Mouse (Mus musculus) embryonic facial prominence, embryonic 10.5 days (tissue): ENCODE measurements around the gene Cfap61. TPM values are rescaled to one million over a fixed set of nuclear protein-coding genes. Genes with fewer than 3 reads are reported as not detected.

Experiments
- DNase-seq: peaks from one replicate; pipeline ENCODE4 v3.0.0-alpha.2; 2017; ENCODE audit warnings: low spot score
- H3K27ac ChIP-seq: fragments of 300-500 bp; sonication (generic); replicated peaks from 2 replicates; pipeline ENCODE4 v1.5.1; 2016; ENCODE audit warnings: mild to moderate bottlenecking
- H3K27me3 ChIP-seq: fragments of 300-500 bp; sonication (generic); replicated peaks from 2 replicates; pipeline ENCODE4 v1.6.1; 2016; ENCODE audit warnings: low read depth, mild to moderate bottlenecking; ENCODE audit not compliant: poor library complexity, severe bottlenecking
- H3K36me3 ChIP-seq: fragments of 300-500 bp; sonication (generic); replicated peaks from 2 replicates; pipeline ENCODE4 v1.6.1; 2016; ENCODE audit warnings: mild to moderate bottlenecking, moderate library complexity
- H3K4me1 ChIP-seq: fragments of 300-500 bp; sonication (generic); 2 replicates; pipeline ENCODE4 v1.6.1; 2016
- H3K4me3 ChIP-seq: fragments of 300-500 bp; sonication (generic); 2 replicates; pipeline ENCODE4 v1.5.1; 2016; ENCODE audit warnings: mild to moderate bottlenecking, moderate library complexity
- H3K9me3 ChIP-seq: fragments of 300-500 bp; sonication (generic); 2 replicates; pipeline ENCODE4 v1.6.1; 2016; ENCODE audit warnings: mild to moderate bottlenecking
- WGBS: fragments of 180-500 bp; shearing (Covaris S2); methylation state at CpG from one replicate; pipeline ENCODE4 v1.1.7; 2016; 5-methylcytosine and 5-hydroxymethylcytosine counted together
- polyA plus RNA-seq: library from polyadenylated mRNA; unstranded; fragments of >200 nt; fragmentation: Nextera tagmentation; extraction: Ambion mirVana; gene quantifications from 2 replicates; pipeline ENCODE4 v1.2.1, GENCODE M21; 2016

The Cfap61 gene
- polyA plus RNA-seq, 1 experiment from 2014 or later = 0.93 TPM

- H3K36me3 ChIP-seq = no peaks in the 10 kb centered on the region
- no peak overlapping the region for H3K27ac ChIP-seq
- no peak for DNase-seq
- no peak overlapping the region for H3K4me3 ChIP-seq
- 16% methylated on average over 14 of the region's 14 CpGs for WGBS
- H3K9me3 ChIP-seq = no peaks in the 10 kb centered on the region
- H3K4me1 ChIP-seq = peaks cover 47% of the 10 kb centered on the region
- peaks cover 85% of the 10 kb centered on the region for H3K27me3 ChIP-seq
Observed at GRCm38 (mm10) chr2:146216111-146217064, 281.8 kb downstream of the Cfap61 start.

DNA sequence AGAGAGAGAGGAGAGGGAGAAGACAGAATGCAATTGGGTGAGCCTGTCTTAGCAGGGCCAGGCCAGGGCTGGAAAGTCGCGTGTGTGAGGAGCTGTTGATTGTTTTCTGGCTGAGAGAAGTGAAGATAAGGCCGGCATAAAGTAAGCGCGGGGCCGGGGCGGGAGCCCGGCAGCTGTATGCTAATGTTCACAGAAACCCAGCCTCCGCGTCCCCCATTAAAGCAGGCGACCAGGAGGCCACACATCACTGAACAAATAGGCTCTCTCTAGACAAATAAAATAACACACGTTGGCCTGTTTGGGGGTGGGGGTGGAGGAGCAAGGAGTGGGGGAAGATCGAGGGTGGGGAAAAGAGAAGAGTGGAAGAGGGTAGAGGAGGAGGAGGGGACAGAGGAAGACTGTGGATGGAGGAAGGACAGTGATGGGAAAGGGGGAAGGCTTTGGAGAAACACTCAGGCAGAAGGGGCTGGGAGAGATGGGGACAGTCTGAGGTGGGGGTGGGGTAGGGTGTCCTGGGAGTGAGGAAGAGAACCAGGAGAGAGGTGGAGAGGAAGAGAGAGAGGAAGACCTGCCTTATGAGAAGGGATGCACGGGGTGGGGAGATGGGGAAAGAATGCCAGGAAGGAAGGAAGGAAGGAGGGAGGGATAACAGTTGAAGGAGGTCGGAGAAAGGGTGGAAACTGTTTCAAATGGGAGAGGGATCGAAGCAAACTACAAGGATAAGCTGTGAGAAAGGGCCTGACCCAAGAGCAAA, 282.8 kb downstream of the Cfap61 start:
- Histone ChIP-seq H3K36me3 (no peaks in the 10 kb centered on the region), H3K4me3 (peak overlapping the region; percentile 52), H3K27me3 (peaks cover 92% of the 10 kb centered on the region), H3K9me3 (no peaks in the 10 kb centered on the region), H3K4me1 (peaks cover 56% of the 10 kb centered on the region), H3K27ac (peak overlapping the region; percentile 72)
- peak; percentile 58 for DNase-seq
- under 1% methylated on average over 16 of the region's 16 CpGs for WGBS

DNA sequence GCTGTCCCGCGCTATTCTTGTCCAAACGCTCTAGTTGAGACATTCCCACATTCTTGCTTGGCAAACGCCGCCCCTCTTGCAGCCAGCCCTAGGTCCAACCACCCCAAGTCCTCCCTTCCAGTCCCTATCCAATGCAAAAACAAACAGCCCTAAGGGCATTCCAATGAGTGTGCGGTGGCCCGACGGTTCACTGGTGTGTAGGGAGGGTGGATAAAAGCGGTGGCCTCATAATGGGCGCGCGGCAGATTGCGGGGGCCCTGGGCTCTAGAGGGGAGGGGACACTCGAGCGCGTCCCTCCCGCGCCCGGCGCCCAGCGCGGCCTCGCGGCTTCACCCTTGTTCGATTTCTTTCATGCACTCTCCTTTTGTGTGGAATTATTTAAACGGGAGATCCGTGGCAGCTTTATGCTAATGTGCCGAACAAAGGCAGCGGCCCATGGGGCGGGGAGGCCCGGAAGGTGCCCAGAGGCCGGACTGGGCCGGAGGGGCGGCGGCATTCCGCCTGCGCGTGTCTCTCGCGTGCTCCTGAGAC, 283.6 kb downstream of the Cfap61 start:
- Histone ChIP-seq H3K27me3 (peaks cover 92% of the 10 kb centered on the region), H3K9me3 (no peaks in the 10 kb centered on the region), H3K27ac (peak overlapping the region; percentile 72), H3K4me1 (peaks cover 65% of the 10 kb centered on the region), H3K4me3 (peak overlapping the region; percentile 52), H3K36me3 (no peaks in the 10 kb centered on the region)
- under 1% methylated on average over 40 of the region's 40 CpGs for WGBS
- DNase-seq = peak; percentile 72

GRCm38 (mm10) chr2:146218881-146219535, 284.4 kb downstream of the Cfap61 start:
- Histone ChIP-seq H3K4me3 (peak overlapping the region; percentile 52), H3K27me3 (peaks cover 92% of the 10 kb centered on the region), H3K36me3 (no peaks in the 10 kb centered on the region), H3K9me3 (no peaks in the 10 kb centered on the region), H3K27ac (peak overlapping the region; percentile 72; the same call in 1 of the 2 replicates), H3K4me1 (peaks cover 71% of the 10 kb centered on the region)
- peak; percentile 60 for DNase-seq
- WGBS = under 1% methylated on average over 19 of the region's 19 CpGs

DNA sequence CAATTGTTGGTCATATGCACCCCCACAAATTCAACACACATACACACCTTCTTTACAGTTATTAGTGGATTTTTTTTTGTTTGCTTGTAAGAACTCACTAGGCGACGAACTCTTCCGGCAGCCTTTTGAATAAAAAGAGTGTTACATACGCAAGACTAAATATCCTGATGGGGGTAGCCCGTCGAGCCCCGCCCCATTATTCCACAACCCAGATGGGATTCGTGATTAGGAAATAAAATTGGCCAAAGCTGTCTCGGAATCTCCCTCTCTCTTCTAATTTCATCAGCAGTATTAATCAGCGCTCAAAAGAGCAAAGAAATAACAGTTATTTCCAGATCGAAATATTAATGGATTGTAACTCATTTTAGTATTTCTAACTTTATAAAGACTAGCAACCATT, 285.2 kb downstream of the Cfap61 start:
- 10% methylated on average over 11 of the region's 11 CpGs for WGBS
- Histone ChIP-seq H3K9me3 (no peaks in the 10 kb centered on the region), H3K4me3 (no peak overlapping the region), H3K36me3 (no peaks in the 10 kb centered on the region), H3K27ac (no peak overlapping the region), H3K4me1 (peaks cover 67% of the 10 kb centered on the region), H3K27me3 (peaks cover 99% of the 10 kb centered on the region)
- DNase-seq = no peak

DNA sequence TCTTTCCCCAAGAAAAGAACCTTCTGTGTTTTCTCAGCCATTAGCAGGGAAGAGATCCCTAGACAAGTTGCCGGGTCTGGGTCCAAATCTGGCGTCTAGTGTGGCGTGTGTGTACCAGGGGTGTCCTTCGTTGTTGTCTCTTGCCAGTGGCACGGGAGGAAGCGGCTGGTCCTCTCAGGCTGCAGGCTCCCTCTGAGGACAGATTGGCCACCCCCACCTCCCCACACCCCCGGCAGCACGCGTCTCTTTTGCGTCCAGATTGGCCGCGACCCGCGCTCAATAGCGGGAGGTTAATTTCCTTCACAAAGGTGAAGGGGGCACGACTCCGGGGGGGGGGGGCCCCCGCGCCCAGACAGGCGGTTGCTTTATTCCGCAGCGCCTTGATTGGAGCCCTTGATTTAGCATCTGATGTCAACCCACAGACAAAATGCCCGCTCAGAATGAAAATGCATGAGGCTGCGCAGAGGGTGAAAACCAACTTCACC, 286.0 kb downstream of the Cfap61 start:
- Histone ChIP-seq H3K36me3 (no peaks in the 10 kb centered on the region), H3K27ac (peak overlapping the region; percentile 78), H3K9me3 (no peaks in the 10 kb centered on the region), H3K4me3 (peak overlapping the region; percentile 65), H3K27me3 (peaks cover 99% of the 10 kb centered on the region), H3K4me1 (peaks cover 66% of the 10 kb centered on the region)
- WGBS = under 1% methylated on average over 24 of the region's 24 CpGs
- DNase-seq = peak; percentile 67

DNA sequence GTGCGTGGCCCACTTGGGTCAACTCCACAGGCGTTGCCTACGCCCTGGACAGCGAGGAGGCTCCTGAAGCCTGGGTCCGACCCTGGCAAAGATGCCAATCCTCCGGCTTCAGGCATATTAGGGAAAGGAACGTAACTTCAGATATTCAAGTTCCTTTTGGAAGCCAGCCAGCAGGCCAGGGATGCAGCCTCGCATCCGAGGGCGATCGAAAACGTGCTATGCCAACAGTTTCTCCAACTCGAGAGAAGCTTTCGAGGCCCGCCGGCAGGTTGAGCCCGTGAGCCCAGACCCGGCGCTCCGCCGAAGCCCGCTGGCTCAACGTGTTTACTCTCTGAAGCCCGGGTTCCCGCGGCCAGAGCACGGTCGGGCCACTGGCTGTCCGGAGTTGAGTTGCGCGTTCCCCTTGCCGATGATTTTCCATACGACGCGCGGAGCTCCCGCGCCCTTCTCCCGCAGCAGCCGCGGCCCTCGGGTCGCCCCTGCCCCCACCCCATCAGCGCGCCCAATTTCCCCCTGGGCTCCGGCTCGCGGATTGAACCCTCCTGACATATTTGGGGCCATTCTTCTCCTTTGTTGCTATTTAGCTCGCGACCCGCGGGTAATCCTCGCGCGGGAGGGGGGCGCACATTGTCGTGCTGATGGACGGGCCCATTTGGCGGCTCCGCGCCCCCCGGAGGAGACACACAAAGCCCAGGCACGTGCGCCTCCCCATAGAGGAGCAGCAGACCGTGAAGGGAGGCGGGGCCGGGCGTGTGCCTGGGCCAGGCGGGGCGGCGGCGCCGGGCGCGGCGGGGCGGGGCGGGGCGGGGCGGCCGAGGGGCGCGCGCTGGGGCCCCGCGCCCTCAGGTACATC, 286.7 kb downstream of the Cfap61 start, which contains the start of gene Insm1:
Insm1 (plus strand) TSS at position 846 of the 853 bp plus-strand sequence.
- no peaks in the 10 kb centered on the region for H3K36me3 ChIP-seq
- H3K9me3 ChIP-seq = no peaks in the 10 kb centered on the region
- peak within 1 kb of the TSS; percentile 65 for H3K4me3 ChIP-seq
- peak; percentile 84 for DNase-seq
- H3K4me1 ChIP-seq = peaks cover 62% of the 10 kb centered on the region
- H3K27ac ChIP-seq = peak within 1 kb of the TSS; percentile 80
- WGBS = under 1% methylated on average over 83 of the region's 86 CpGs
- peaks cover 99% of the 10 kb centered on the region for H3K27me3 ChIP-seq

- H3K27me3 ChIP-seq = peaks cover 99% of the 10 kb centered on the region
- DNase-seq = peak; percentile 79
- peaks cover 59% of the 10 kb centered on the region for H3K4me1 ChIP-seq
- H3K27ac ChIP-seq = peak overlapping the region; percentile 80
- H3K4me3 ChIP-seq = peak overlapping the region; percentile 65
- no peaks in the 10 kb centered on the region for H3K9me3 ChIP-seq
- WGBS = under 1% methylated on average over 44 of the region's 44 CpGs
- no peaks in the 10 kb centered on the region for H3K36me3 ChIP-seq
Observed at GRCm38 (mm10) chr2:146221929-146222278, 287.3 kb downstream of the Cfap61 start.

GRCm38 (mm10) chr2:146222279-146223175, 287.9 kb downstream of the Cfap61 start:
- DNase-seq = peak; percentile 72
- peak overlapping the region; percentile 65 for H3K4me3 ChIP-seq
- WGBS = under 1% methylated on average over 133 of the region's 133 CpGs
- no peaks in the 10 kb centered on the region for H3K9me3 ChIP-seq
- H3K4me1 ChIP-seq = peaks cover 53% of the 10 kb centered on the region
- H3K27me3 ChIP-seq = peaks cover 99% of the 10 kb centered on the region
- peak overlapping the region; percentile 80 for H3K27ac ChIP-seq
- no peaks in the 10 kb centered on the region for H3K36me3 ChIP-seq

DNA sequence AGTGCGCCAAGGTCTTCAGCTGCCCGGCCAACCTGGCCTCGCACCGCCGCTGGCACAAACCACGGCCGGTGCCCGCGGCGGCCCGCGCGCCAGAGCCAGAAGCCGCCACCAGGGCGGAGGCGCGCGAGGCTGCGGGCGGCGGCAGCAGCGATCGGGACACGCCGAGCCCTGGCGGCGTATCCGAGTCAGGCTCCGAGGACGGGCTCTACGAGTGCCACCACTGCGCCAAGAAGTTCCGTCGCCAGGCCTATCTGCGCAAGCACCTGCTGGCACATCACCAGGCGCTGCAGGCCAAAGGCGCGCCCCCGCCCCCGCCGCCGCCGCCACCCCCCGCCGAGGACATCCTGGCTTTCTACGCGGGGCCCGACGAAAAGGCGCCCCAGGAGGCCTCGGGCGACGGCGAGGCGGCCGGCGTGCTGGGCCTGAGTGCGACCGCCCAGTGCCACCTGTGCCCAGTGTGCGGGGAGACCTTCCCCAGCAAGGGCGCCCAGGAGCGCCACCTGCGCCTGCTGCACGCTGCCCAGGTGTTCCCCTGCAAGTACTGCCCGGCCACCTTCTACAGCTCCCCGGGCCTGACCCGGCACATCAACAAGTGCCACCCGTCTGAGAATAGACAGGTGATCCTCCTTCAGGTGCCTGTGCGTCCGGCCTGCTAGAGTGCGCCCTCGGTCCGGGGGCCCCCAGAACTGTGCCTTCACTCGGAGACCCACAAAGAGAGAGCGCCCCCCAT, 288.8 kb downstream of the Cfap61 start:
- peak; percentile 65 for DNase-seq
- H3K9me3 ChIP-seq = no peaks in the 10 kb centered on the region
- H3K27me3 ChIP-seq = peaks cover 99% of the 10 kb centered on the region
- peak overlapping the region; percentile 80 for H3K27ac ChIP-seq
- peak overlapping the region; percentile 65 for H3K4me3 ChIP-seq
- H3K36me3 ChIP-seq = no peaks in the 10 kb centered on the region
- peaks cover 45% of the 10 kb centered on the region for H3K4me1 ChIP-seq
- WGBS = under 1% methylated on average over 75 of the region's 75 CpGs
